Comparison of ENCODE assay signal across 8 mouse cellular contexts in the genomic region with DNA sequence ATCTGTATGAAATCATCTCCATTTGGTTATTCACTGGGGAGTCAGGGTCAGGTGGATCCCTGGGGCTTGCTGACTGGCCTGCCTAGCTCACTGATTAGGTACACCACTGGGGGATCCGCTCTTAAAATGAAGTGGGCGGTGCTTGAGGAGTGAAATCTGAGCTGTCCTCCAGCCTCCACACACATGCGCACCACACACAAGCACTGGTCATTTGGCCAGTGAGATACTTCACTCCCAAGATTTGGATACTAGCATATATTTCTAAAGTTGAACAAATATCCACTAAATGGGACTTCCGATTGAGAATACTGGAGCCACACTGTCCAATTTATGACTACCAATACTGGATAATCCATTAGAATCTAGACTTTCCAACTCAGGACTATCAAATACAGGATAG. TPM values are rescaled to one million over a fixed set of nuclear protein-coding genes. Genes with fewer than 3 reads are reported as not detected.
DNase-seq lines count a peak whose midpoint lies in the region.
"Not testable (repeated sequence)": the region's sequence is repeated elsewhere in the genome, so short reads cannot be mapped to it uniquely, and the experiment has no call there.

No protein-coding gene starts in this region.

- intact Hi-C loops in gastrocnemius, postnatal 36 days (cut with DNase I): not testable (repeated sequence)

- peak; percentile 39 for DNase-seq in adrenal gland, adult 8-10 months
- DNase-seq in cerebellum, postnatal 14 days: peak; percentile 30 to 36
- peak; percentile 58 to 76 for DNase-seq in gastrocnemius, postnatal 36 days
- DNase-seq in kidney, adult 9 months: peak; percentile 61
- DNase-seq in left cerebral cortex, adult 18-20 months (ENCODE audit: low spot score in 2 of 2): peak; percentile 54 to 57
- DNase-seq in ovary, postnatal 14 days (ENCODE audit: low spot score): peak; percentile 49
- peak; percentile 79 for DNase-seq in testis, postnatal 10 days (ENCODE audit: low spot score)
- peak; percentile 60 to 67 for DNase-seq in urinary bladder, postnatal 36 days (ENCODE audit: low spot score in 2 of 2)

RNA-seq across cellular contexts. Expression of gene Gm21119, which starts 20.9 kb away (rescaled TPM):
- 1 to 10 TPM in 3 of 4 experiments, under 1 TPM in 1; 0.32 to 2.3 (median 1.3) TPM for total RNA-seq in adrenal gland, adult 8-10 months (2022)
- total RNA-seq in gastrocnemius, postnatal 36 days (2021): under 1 TPM; 0.10 to 0.32 TPM
- 1 to 10 TPM; 1.0 to 1.3 TPM for total RNA-seq in left cerebral cortex, adult 18-20 months (2021)

Comparison
In these comparisons a context has a peak if more than half of its experiments do, and no peak if none do; other contexts are left out.
1. Peak in every context shown above with its lines: DNase-seq.